Mouse (Mus musculus): Measurements from ENCODE around the gene Dennd1a. TPM values are rescaled to one million over a fixed set of nuclear protein-coding genes. Genes with fewer than 3 reads are reported as not detected.

Gene Dennd1a
- total RNA-seq, 2 experiments from 2014 or later: 17.9 to 26.2 TPM

DNA sequence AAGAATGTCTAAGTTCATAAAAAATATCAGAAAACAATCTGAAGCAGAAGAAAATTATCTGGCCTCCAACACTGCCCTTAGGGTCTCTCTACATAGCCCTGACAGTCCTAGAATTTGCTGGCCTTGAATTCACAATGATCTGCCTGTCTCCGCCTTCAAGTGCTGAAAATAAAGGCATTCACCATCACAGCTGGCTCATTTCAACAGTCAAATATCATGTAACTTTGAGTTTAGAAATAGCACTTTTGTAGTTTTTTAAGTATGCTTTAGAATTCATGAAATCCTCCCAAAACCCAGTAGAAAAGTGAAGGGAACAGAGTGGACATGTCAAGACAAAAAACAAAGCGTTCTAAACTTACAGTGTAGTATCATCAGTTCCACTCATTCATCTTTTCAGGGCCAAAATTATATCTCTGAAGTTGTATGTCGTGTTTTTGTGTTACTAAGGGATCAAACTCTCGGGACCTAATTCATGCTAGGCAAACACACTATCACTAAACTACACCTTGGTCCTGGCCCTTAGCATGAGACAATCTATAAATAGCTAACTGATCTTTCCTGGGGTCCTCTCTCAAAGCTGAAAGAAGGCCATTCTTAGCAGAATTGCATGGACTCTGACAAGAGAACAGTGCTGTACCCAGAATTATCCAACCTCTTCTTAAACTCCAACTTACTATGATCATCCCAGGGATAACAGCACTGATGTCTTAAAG lies 110.2 kb downstream of the Dennd1a start:
- ATAC-seq (replicated peaks; ENCODE audit: low FRiP score, poor library complexity, severe bottlenecking): peak; percentile 25; the same call in 1 of the 2 replicates

DNA sequence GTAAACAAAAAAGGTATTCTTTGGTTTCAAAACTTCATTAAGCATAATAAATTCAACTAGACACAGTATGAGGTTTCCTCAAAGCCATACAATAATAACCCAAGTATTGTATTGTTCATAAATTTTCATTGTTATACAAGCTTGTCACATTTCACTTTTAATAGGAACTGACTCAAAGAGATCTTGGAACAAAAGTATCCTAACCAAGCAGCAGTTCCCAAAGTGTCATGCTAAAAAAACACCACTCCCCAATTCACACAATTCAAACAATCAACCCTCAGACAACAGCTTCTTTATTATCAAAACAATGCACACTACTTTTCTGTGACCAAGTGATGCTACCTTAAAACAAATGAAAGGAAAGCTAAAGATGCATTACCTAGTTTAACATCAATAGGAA lies 111.9 kb downstream of the Dennd1a start:
- no peak for ATAC-seq (replicated peaks; ENCODE audit: low FRiP score, poor library complexity, severe bottlenecking)

DNA sequence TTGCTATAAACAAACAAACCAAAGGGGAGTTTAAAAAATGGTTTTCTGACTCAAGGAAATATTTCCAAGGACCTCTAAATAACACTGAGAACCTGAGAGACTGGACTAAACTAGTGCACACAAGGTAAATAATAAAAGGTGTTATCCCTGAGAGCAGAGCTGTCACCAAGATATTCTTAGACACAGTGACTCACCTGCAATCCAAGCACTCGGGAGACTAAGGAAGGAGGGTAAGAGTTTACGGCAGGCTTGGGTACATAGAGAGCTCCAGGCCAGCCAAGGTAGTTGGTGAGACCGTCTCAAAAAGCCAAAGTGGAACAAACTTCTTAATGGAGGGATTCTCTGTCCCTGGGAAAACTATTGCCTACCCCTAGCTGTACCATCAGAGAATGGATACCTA lies 118.6 kb downstream of the Dennd1a start:
- ATAC-seq (replicated peaks; ENCODE audit: low FRiP score, poor library complexity, severe bottlenecking): no peak

DNA sequence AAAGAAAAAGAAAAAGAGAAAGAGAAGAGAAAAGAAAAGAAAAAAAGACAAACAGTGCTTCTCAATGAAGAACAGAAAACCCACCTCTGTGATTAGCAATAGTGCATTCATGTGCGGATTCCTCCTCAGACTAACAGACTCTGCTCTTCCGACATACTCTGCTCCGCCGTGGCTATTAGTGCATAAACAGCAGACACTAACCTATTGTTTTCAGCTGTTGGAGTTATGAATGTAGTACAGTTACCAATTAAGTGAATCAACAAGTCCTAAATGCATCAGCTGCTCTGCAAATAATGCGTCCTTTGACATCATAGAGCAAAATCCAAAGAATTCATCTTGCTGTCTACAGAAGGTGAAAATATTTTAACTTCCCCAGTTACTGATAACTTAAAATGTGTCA lies 121.2 kb downstream of the Dennd1a start:
- ATAC-seq (replicated peaks; ENCODE audit: low FRiP score, poor library complexity, severe bottlenecking): no peak

DNA sequence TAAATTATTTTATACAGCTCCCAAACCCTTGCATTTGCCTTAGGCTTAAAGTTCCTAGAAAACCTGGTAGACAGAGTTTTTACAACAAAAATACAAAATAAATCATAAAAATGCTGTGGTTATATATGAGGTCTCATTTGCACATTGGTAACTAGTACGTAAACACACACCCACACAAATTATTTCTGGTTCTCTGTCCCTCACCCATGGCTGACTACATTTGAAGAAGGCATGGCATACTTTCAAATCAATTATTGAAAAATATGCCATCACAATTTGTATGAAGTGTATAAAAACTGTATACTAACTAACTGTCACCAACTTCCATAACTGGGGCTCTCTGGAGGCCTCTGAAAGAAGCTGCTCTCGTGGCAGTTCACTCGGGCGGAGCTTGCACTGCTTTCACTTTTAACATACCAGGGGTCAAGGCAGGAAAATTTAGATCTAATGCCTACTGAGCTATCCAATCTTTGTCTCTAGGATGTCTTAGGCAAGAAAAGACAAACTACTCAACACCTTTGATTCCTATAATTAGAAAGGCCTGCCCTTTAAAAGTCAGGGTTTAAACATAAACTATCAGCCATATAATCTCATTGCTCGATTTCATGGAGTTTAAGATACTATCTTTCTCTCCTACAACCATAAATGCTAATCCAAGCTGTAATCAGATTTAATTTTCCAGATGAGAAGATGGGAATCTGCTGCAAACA lies 122.7 kb downstream of the Dennd1a start:
- ATAC-seq (replicated peaks; ENCODE audit: low FRiP score, poor library complexity, severe bottlenecking): peak; percentile 56; the same call in 1 of the 2 replicates

DNA sequence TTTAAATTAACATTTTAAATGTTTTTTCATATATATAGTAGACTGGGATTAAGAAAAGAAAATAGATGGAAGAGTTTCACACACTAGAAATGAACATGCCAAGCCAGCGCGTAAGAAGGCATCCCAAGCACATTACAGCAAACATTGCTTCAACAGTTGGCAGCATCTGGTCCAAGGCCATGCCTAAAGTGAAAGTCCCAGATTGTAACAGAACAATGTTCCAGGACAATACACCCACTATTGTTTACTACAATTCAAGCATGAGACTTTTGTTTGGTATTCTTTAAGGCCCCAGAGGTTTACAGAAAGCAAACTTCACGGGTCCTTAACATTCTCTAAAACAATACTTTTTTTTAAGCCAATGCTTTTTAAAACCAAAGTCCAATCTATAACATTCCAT lies 124.7 kb downstream of the Dennd1a start:
- no peak for ATAC-seq (replicated peaks; ENCODE audit: low FRiP score, poor library complexity, severe bottlenecking)

DNA sequence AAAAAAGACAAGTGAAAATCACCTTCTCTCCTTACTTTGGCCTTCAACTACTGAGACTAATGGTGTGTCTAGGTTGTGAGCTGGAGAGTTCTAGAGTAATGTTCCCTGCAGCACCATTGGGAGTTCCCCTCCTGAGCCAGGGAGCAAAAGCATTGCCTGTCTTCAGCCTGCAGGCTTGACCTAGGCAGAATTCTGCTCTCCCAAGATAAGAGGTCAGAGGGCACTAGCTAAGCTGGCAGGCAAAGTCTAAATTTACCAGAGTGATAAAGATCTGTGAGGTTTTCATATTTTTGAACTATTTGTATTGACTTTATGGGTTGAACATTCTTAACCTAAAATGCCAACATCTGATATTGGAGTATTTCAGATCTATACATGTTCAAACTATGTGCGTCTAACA lies 125.7 kb downstream of the Dennd1a start:
- peak; percentile 77 for ATAC-seq (replicated peaks; ENCODE audit: low FRiP score, poor library complexity, severe bottlenecking)

DNA sequence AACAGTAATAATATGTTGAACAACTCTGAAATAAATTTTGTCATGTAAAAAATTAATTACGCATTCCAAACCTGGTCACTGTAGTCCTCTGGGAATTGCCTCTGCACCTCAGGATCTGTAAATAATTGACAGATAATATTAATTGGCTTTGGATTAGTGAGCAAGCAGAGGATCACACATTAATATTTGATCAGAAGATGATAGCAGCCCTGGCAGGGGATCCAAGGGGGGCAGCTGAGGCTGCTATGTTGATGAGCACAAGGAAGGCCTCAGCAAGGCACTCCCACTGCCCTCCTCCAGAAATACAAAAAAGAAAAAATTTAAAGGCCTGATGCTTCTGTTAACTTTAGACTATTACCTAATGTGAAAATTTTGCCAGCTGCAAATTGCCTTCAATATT lies 127.5 kb downstream of the Dennd1a start:
- no peak for ATAC-seq (replicated peaks; ENCODE audit: low FRiP score, poor library complexity, severe bottlenecking)

DNA sequence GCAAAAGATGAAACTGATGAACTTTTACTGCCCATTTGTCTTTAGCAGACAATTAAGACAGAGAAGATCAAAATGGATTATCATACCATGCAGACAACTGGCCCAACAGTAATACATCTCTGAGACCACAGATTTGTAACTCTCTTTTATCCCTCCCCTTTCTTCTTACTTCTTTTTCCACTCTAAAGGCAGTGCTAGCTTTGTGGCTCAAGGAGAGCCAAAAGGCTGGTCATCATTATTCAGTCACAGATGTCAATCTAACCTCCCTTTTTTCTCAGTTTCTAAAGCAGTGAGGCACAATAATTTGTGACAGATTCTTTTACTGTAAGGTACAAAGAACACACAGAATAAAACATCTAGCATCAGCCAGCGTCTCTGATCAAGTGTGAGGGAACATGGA lies 130.2 kb downstream of the Dennd1a start:
- no peak for ATAC-seq (replicated peaks; ENCODE audit: low FRiP score, poor library complexity, severe bottlenecking)

DNA sequence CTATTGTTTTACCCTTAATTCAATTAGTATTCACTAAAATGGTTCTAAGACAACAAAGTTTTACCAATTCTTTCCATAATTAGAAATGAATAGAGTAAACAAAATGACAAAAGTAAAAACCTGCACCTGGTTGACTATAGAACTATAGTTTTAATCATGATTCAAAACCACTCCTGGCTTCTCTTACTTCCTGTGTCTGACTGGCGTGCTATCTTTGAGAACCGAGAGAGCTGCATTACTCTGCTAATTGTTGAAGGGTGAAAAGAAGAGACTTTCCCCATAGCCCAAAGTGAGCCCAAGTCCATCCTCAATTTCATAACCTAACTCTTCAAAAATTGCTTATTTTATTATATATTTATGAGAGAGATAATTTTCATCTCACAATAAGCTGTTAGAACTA lies 131.2 kb downstream of the Dennd1a start:
- ATAC-seq (replicated peaks; ENCODE audit: low FRiP score, poor library complexity, severe bottlenecking): no peak

DNA sequence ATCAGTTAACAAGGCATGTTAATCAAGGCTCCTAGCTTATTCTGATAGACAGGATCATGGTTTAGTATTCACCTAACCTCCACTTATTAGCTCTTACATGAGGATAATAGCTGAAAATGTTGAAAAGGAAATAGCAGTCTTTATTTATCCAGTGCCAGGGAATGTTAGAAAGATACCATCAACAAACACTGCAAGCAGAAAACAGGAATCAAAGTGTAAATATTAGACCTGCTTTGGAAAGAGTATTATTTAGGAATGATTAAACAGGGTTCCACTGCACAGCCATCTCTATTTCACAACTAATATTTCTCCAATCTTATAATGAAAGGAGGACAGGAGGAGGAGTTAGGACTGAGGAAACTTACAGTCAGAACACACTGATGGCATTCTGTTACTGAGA lies 142.4 kb downstream of the Dennd1a start:
- ATAC-seq (replicated peaks; ENCODE audit: low FRiP score, poor library complexity, severe bottlenecking): no peak

DNA sequence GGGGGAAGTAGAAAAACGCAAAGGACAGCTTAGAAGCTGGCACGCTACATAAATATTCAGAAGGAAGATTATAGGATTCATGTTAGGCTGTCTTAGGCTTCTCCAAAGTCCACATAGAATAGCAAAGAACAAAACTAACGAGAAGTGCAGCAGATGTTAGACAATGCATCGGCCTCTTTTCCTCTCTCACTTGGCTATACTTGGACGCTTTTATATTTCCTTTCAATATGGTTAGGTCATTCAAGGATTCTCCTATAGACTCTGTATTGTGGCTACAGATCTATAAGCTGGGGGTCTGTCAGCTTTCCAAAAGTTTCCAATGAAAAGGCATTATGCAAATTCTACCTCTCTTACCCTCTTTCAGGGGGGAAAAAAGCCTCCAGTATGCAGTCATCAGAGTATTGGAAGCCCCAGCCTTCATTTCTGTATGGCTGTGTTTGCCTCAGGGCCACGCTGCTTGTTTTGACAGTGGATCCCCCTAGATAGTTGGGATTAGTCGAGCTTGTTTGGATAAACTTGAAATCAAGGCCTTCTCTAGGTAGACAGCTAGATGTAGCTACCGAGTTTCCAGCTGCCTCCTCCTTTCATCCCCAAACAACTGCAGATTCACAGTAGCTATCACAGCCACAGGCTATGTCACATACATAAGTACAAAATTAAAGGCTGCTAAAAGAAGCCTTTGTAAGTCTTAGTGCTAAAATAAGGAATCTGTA lies 143.0 kb downstream of the Dennd1a start:
- ATAC-seq (replicated peaks; ENCODE audit: low FRiP score, poor library complexity, severe bottlenecking): no peak

DNA sequence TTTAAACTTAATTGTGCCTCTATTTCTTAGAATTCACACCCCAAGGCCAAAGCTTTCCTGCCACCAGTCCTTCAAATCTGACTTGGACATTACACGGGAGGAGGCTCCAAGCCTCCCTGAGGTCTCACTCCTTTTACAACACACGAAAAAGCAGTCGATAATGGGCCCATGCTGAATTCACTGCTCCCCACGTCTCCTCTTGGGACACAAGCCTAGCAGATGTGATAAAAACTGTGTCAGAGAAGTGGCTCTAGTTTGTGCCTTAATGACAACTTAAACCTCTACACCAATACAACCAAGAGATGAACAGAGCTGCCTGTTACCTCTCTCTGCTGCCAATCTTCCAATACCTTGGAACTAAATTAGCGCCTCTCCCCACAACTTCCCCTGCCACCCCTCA lies 144.3 kb downstream of the Dennd1a start:
- no peak for ATAC-seq (replicated peaks; ENCODE audit: low FRiP score, poor library complexity, severe bottlenecking)

DNA sequence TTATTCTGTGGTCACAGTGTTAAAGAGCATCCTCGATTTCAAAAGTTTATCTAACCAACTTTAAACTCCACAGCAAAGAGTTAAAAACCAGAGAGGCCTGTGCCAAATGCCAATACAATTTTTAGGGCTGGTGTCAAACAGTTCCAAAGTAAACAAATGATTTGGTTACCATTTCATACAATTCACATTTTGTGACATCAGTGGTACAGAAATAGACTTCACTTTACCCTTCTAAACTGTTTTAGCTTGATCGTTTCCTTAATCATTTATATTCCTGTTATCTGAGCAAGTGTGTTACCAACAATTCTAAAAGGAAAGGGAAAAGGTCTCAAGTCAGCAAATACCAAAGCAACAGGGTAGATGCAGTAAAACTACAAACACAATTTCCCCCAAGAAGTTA lies 145.0 kb downstream of the Dennd1a start:
- no peak for ATAC-seq (replicated peaks; ENCODE audit: low FRiP score, poor library complexity, severe bottlenecking)

DNA sequence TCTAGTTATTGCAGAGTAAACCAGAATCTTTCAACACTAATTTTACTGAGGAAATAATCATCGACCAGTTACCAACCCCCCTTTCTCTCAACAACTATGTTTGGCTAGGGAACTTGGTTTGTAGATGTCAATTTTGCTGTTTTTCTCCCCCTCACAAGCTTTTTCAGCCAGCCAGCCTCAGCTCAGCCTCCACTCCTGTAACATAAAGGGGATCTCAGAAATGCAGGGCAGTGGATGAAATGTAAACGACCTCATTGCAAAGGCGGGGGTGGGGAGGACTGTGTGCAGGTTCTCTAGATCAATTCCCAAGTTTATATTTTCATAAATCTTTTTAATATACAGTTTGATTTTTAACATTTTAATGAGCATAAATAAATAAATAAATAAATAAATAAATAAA lies 147.7 kb downstream of the Dennd1a start:
- no peak for ATAC-seq (replicated peaks; ENCODE audit: low FRiP score, poor library complexity, severe bottlenecking)

DNA sequence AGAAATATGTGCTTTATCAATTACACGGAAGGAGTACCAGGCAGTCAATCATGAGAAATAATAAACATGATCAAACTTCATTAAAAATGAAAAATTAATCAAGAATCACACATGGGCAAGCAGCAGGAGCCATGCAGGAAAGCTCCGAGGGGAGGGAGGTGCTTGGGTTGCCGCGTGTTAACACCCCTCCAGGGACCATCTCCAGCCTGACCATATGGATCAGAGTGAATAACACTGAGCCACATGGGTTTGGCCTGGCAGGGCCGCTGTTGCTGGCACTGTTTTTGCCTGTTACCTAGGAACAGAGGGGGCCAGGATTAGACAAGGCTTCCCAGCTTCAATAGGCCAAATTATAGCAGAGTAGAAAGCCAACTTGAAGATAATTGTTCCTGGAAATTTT lies 150.1 kb downstream of the Dennd1a start:
- no peak for ATAC-seq (replicated peaks; ENCODE audit: low FRiP score, poor library complexity, severe bottlenecking)

DNA sequence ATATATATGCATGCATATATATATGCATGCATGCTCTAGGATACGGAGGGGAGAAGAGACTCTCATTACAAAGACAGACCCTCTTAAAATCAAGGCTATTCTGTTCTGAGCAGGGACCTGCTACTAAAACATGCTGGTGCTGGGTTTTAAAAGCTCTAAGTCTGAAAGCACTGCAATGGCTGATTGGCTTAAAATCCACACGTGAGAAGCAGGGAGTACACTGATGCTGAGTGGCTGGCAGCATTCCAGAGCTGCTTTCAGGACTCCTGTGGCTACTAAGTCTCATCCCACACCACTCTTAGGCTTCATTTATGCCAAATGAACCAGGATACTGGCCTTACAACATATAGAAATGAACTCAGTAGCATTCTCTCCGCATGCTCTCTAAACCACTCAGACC lies 151.8 kb downstream of the Dennd1a start:
- ATAC-seq (replicated peaks; ENCODE audit: low FRiP score, poor library complexity, severe bottlenecking): no peak

DNA sequence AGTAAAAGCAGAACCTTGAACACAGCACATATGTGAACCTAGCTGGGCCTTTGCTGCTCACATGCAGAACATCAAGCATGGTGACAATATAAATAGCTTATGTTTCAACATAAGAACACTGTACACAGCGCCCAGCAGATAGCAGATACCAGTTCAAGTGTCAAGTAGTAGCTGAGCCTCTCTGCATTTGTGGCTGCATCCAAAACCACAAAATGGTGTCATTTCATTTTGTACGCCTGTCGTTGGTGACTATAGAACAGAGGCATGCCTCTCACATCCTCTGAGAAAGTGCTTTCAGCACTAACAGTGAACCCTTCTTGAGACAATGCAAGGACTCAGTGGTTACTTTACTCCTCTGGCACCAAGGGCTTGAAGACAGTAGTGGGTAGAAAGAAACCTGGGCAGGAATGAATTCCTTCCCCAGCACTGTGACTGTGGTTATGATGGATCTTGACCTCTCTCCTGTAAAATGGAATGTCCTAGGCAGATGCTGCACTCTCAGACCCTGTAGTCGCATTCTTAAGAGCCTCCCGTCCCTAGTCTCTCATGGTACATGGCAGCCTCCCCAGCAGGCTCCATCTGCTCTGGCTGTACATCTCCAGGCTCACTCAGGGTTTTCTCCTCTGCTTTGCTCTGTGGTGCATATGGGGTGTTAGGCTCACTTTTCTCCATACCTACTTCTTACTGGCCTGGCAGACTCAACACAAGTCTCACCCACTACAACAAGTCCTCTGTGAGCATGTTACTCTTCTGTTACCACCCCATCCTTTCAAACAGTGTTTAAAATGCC lies 154.0 kb downstream of the Dennd1a start:
- peak; percentile 28; the same call in 1 of the 2 replicates for ATAC-seq (replicated peaks; ENCODE audit: low FRiP score, poor library complexity, severe bottlenecking)

DNA sequence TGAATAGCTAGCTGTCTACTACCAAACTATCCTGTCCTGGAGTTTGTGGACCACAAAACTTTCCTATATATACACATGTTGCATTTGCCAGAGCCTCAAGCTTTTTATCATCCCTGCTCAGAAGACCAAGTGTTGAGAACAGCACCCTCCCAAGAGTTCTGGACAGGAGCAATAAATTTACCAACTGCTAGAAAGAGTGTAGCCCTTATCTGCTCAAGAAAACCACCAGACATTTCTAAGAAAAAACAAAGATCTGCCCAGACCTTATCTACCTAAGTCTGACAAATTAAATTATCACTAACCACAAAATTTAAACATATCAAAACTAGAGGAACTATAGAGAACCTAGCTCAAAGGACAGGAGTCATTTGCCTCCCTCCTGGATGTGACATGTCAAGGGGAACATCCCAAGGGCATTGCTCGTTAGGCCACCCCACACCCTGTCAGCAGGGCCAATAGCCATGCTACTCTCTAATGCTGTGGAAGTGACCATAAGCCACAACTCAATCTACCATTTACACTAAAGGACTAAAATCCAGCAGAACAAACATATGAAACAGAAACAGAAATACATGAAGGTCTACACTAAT lies 154.9 kb downstream of the Dennd1a start:
- peak; percentile 42; the same call in 1 of the 2 replicates for ATAC-seq (replicated peaks; ENCODE audit: low FRiP score, poor library complexity, severe bottlenecking)

DNA sequence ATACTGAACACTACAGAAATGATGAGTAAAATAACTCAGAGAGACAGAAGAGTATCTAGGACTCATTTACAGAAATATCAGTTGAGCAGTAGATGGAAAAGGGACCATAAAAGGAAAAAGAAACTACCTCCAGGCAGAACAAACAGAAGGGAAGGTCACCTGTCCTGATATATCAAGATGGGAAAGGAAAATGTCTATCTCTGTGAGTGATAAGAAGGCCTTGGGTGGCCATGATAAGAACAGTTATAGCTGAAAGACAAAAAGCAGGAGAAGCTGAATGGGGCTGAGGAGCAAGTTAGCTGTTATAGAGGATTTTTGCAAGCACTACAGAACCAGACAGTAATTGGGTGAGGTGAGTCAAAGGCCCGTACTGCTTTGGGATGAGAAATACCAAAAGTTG lies 155.7 kb downstream of the Dennd1a start:
- ATAC-seq (replicated peaks; ENCODE audit: low FRiP score, poor library complexity, severe bottlenecking): no peak

Data from erythroblast, adult 5-6 weeks (primary cell).